26 mouse cellular contexts compared by ENCODE assay signal in the genomic region with DNA sequence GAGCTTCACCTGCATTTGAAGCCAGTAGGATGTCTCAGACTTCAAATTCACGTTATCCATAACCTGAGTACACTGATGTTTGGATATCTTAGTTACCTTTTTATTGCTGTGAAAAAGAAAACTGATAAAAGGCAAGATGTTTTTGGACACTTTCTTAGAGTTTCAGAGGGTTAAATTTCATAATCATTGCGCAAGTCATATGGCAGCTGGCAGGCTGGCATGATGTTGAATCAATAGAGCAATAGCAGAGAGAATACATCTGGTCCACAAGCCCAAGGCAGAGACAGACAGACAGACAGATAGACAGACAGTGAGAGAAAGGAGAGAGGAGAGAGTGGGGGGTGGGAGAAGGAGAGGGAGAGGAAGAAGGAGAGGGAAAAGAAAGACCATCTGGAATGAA.
"Had no signal": no experiment of that assay in that cellular context is flagged by ENCODE, and none has a peak within 500 bp of the region (broad histone marks: within the 10 kb centered on the region; RNA-seq: fewer than 3 reads in every experiment).

No protein-coding gene starts in this region.

- H3K9me3 ChIP-seq: heart, embryonic 13.5 days; heart, embryonic 15.5 days; hindbrain, embryonic 13.5 days; hindbrain, embryonic 15.5 days; kidney, embryonic 15.5 days; limb, embryonic 10.5 days; limb, embryonic 12.5 days; liver, embryonic 13.5 days had no signal

- H3K4me3 ChIP-seq: heart, adult 2 months; heart, embryonic 13.5 days; heart, embryonic 15.5 days; hindbrain, embryonic 13.5 days; hindbrain, embryonic 15.5 days; kidney, embryonic 15.5 days; left cerebral cortex, adult 2 months; limb, embryonic 10.5 days; limb, embryonic 12.5 days; liver, embryonic 13.5 days had no signal

- H3K27ac ChIP-seq: heart, adult 2 months; heart, embryonic 13.5 days; heart, embryonic 15.5 days; hindbrain, embryonic 13.5 days; hindbrain, embryonic 15.5 days; hindbrain, postnatal 0 days; kidney, embryonic 15.5 days; kidney, postnatal 0 days; left cerebral cortex, adult 2 months; limb, embryonic 10.5 days; limb, embryonic 12.5 days; liver, embryonic 13.5 days had no signal

- H3K36me3 ChIP-seq: heart, embryonic 13.5 days; heart, embryonic 15.5 days; hindbrain, embryonic 13.5 days; hindbrain, embryonic 15.5 days; kidney, embryonic 15.5 days; limb, embryonic 10.5 days; limb, embryonic 12.5 days; liver, embryonic 13.5 days had no signal

- H3K9ac ChIP-seq: heart, embryonic 13.5 days; heart, embryonic 15.5 days; hindbrain, embryonic 13.5 days; hindbrain, embryonic 15.5 days; kidney, embryonic 15.5 days; limb, embryonic 12.5 days; liver, embryonic 13.5 days had no signal

- H3K4me1 ChIP-seq: heart, embryonic 13.5 days; heart, embryonic 15.5 days; hindbrain, embryonic 13.5 days; hindbrain, embryonic 15.5 days; kidney, embryonic 15.5 days; limb, embryonic 10.5 days; limb, embryonic 12.5 days; liver, embryonic 13.5 days had no signal

- DNase-seq: gastrocnemius, postnatal 14 days; gastrocnemius, postnatal 36 days; heart, adult 11 months; heart, adult 2 months; heart, postnatal 14 days; heart, postnatal 36 days; kidney, adult 11 months; kidney, adult 2 months; kidney, adult 9 months; kidney, postnatal 14 days; kidney, postnatal 36 days; layer of hippocampus, adult 9-11 months; liver; liver, embryonic 13.5 days had no signal

- H3K27me3 ChIP-seq: heart, embryonic 13.5 days; heart, embryonic 15.5 days; hindbrain, embryonic 13.5 days; hindbrain, embryonic 15.5 days; kidney, embryonic 15.5 days; limb, embryonic 12.5 days; liver, embryonic 13.5 days had no signal

- H3K4me2 ChIP-seq: heart, embryonic 11.5 days; heart, embryonic 13.5 days; heart, embryonic 15.5 days; hindbrain, embryonic 13.5 days; hindbrain, embryonic 15.5 days; kidney, embryonic 15.5 days; limb, embryonic 12.5 days; liver, embryonic 13.5 days had no signal

- ATAC-seq: hindbrain, postnatal 0 days; intestine, embryonic 16.5 days had no signal
